Mouse (Mus musculus) spleen, adult 2 months (tissue): ENCODE results near the gene Klhl29. TPM values are rescaled to one million over a fixed set of nuclear protein-coding genes. Genes with fewer than 3 reads are reported as not detected.

Source experiments
- DNase-seq, 2 experiments: peaks; one replicate each; pipeline versions ENCODE4 v3.0.0 to v3.0.0-alpha.2; 2012 to 2021; ENCODE audit warnings: low spot score in 2 of 2, low read depth in 1 of 2
- H3K27ac ChIP-seq: fragments of 200-500 bp; 2 replicates; pipeline ENCODE4 v1.5.1; 2012; ENCODE audit warnings: low read length, inconsistent platforms; ENCODE audit not compliant: insufficient read depth
- H3K27me3 ChIP-seq: fragments of 200-500 bp; 2 replicates; pipeline ENCODE4 v1.6.1; 2012; ENCODE audit warnings: mild to moderate bottlenecking, moderate library complexity, low read length, inconsistent platforms; ENCODE audit not compliant: control insufficient read depth, insufficient read depth
- H3K36me3 ChIP-seq: fragments of 200-500 bp; 2 replicates; pipeline ENCODE4 v1.6.1; 2012; ENCODE audit warnings: mild to moderate bottlenecking, low read length, inconsistent platforms; ENCODE audit not compliant: control insufficient read depth, insufficient read depth
- H3K4me1 ChIP-seq: fragments of 200-500 bp; 2 replicates; pipeline ENCODE4 v1.6.1; 2011; ENCODE audit warnings: inconsistent platforms; ENCODE audit not compliant: control insufficient read depth, insufficient read depth, insufficient read length
- H3K4me3 ChIP-seq: fragments of 200-500 bp; 2 replicates; pipeline ENCODE4 v1.5.1; 2011; ENCODE audit warnings: mild to moderate bottlenecking, inconsistent platforms; ENCODE audit not compliant: insufficient read depth, insufficient read length; ENCODE audit errors: extremely low read depth
- CTCF ChIP-seq: fragments of 200-500 bp; IDR thresholded peaks from 2 replicates; pipeline ENCODE4 v1.5.1; 2011; ENCODE audit warnings: mild to moderate bottlenecking, inconsistent platforms; ENCODE audit not compliant: insufficient read depth, insufficient read length, insufficient replicate concordance; ENCODE audit errors: extremely low read depth
- POLR2A ChIP-seq: fragments of 200-500 bp; IDR thresholded peaks from 2 replicates; pipeline ENCODE4 v1.6.1; 2011; ENCODE audit warnings: low read depth, low read length, inconsistent platforms
- WGBS: fragments of 180-500 bp; shearing (Covaris S2); methylation state at CpG from one replicate; pipeline ENCODE4 v1.1.7; 2018; 5-methylcytosine and 5-hydroxymethylcytosine counted together
- polyA plus RNA-seq: library from polyadenylated mRNA; depleted of rRNA; stranded (reverse); fragments of >200 nt; gene quantifications from 2 replicates; pipeline ENCODE4 v1.2.3, GENCODE M21; 2012

Gene Klhl29
- polyA plus RNA-seq, 1 experiment = 6.4 TPM

- H3K27me3 ChIP-seq = no peaks in the 10 kb centered on the region
- 37% methylated on average over 17 of the region's 17 CpGs for WGBS
- H3K36me3 ChIP-seq = no peaks in the 10 kb centered on the region
- DNase-seq = no peak
- H3K4me1 ChIP-seq = no peaks in the 10 kb centered on the region
- H3K4me3 ChIP-seq = no peak overlapping the region
- H3K27ac ChIP-seq = no peak overlapping the region
- TF ChIP-seq POLR2A (no peak), CTCF (no peak)
Measured at GRCm38 (mm10) chr12:5207941-5208905, 167.3 kb downstream of the Klhl29 start.

- TF ChIP-seq CTCF (no peak), POLR2A (no peak)
- WGBS = 65% methylated on average over 4 of the region's 4 CpGs
- Histone ChIP-seq H3K27ac (no peak overlapping the region), H3K27me3 (no peaks in the 10 kb centered on the region), H3K36me3 (no peaks in the 10 kb centered on the region), H3K4me3 (no peak overlapping the region), H3K4me1 (no peaks in the 10 kb centered on the region)
- DNase-seq = no peak
Measured at GRCm38 (mm10) chr12:5207172-5207571, 168.3 kb downstream of the Klhl29 start.

- DNase-seq = no peak
- Histone ChIP-seq H3K4me1 (no peaks in the 10 kb centered on the region), H3K36me3 (no peaks in the 10 kb centered on the region), H3K27me3 (no peaks in the 10 kb centered on the region), H3K27ac (no peak overlapping the region), H3K4me3 (no peak overlapping the region)
- TF ChIP-seq POLR2A (no peak), CTCF (no peak)
- WGBS = 69% methylated on average over 11 of the region's 11 CpGs
Measured at GRCm38 (mm10) chr12:5204071-5204840, 171.2 kb downstream of the Klhl29 start.

GRCm38 (mm10) chr12:5203385-5203784 lies 172.1 kb downstream of the Klhl29 start:
- H3K4me1 ChIP-seq = no peaks in the 10 kb centered on the region
- no peak overlapping the region for H3K4me3 ChIP-seq
- WGBS = 74% methylated on average over 5 of the region's 5 CpGs
- H3K27me3 ChIP-seq = no peaks in the 10 kb centered on the region
- TF ChIP-seq POLR2A (no peak), CTCF (no peak)
- no peak for DNase-seq
- H3K36me3 ChIP-seq = no peaks in the 10 kb centered on the region
- no peak overlapping the region for H3K27ac ChIP-seq

- DNase-seq = no peak
- H3K27ac ChIP-seq = no peak overlapping the region
- no peaks in the 10 kb centered on the region for H3K27me3 ChIP-seq
- H3K4me3 ChIP-seq = no peak overlapping the region
- TF ChIP-seq CTCF = no peak
- TF ChIP-seq POLR2A = no peak
- no peaks in the 10 kb centered on the region for H3K4me1 ChIP-seq
- H3K36me3 ChIP-seq = no peaks in the 10 kb centered on the region
- 66% methylated on average over 4 of the region's 4 CpGs for WGBS
Measured at GRCm38 (mm10) chr12:5198254-5198653, 177.2 kb downstream of the Klhl29 start.

- DNase-seq = no peak
- no peak overlapping the region for H3K27ac ChIP-seq
- TF ChIP-seq CTCF (no peak), POLR2A (no peak)
Measured at GRCm38 (mm10) chr12:5194176-5194575, 181.3 kb downstream of the Klhl29 start.

GRCm38 (mm10) chr12:5192380-5192718 lies 183.1 kb downstream of the Klhl29 start:
- Histone ChIP-seq H3K27ac (no peak overlapping the region), H3K4me1 (no peaks in the 10 kb centered on the region), H3K27me3 (no peaks in the 10 kb centered on the region), H3K36me3 (no peaks in the 10 kb centered on the region), H3K4me3 (no peak overlapping the region)
- TF ChIP-seq CTCF (no peak), POLR2A (no peak)
- DNase-seq = no peak
- 85% methylated on average over 9 of the region's 9 CpGs for WGBS

More at GRCm38 (mm10) chr12:5194176-5194575, 181.3 kb downstream of the Klhl29 start:
- no peak overlapping the region for H3K4me3 ChIP-seq
- 81% methylated on average over 6 of the region's 6 CpGs for WGBS
- H3K27me3 ChIP-seq = no peaks in the 10 kb centered on the region
- no peaks in the 10 kb centered on the region for H3K36me3 ChIP-seq
- H3K4me1 ChIP-seq = no peaks in the 10 kb centered on the region
